Mouse (Mus musculus): ENCODE measurements at regions not wholly inside any gene's neighbourhood (a gene's known extent, or its start where the extent isn't known, plus 50 kb on each side); places are given as distances from the start of the nearest gene placed in this dataset.
"Not testable (repeated sequence)": the region's sequence is repeated elsewhere in the genome, so short reads cannot be mapped to it uniquely, and the experiment has no call there.

DNA sequence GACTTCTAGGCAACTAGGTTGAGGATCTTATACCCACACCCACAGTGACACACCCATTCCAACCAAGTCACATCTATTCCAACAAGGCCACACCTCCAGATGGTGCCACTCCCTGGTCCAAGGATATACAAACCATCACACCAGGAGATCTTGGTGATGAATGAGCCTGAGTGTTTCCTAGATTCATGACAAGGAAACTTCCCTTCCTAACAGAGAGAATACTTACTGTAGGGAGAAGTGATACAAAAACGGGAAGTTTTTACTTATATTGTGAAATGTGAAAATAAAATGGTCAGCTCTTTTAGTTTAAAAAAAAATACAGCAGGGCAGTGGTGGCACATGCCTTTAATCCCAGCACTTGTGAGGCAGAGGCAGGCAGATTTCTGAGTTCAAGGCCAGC lies 953.6 kb upstream of the Gje1 start:
- H3K9me3 ChIP-seq (ENCODE audit: control insufficient read depth, low read length): not testable (repeated sequence)
- 88% methylated on average over 1 of the region's 1 CpGs for whole genome bisulfite sequencing

More for the DNA sequence above, 953.6 kb upstream of the Gje1 start:
- H3K36me3 ChIP-seq (ENCODE audit: control insufficient read depth, insufficient read depth, low read length); H3K4me2 ChIP-seq (ENCODE audit: low read depth, low read length); H3K4me3 ChIP-seq (ENCODE audit: low read length); H3K27ac ChIP-seq (ENCODE audit: low read length); H3K4me1 ChIP-seq (replicated peaks; ENCODE audit: control insufficient read depth, insufficient read depth, low read length); H3K27me3 ChIP-seq (ENCODE audit: control insufficient read depth, insufficient read depth, low read depth, low read length); ATAC-seq (ENCODE audit: low read depth); H3K9ac ChIP-seq (ENCODE audit: low read length): not testable (repeated sequence)
